Mouse (Mus musculus): Measurements from ENCODE around the gene Gm21680.
"Not testable (repeated sequence)": the region's sequence is repeated elsewhere in the genome, so short reads cannot be mapped to it uniquely, and the experiment has no call there.

GRCm38 (mm10) chr5:26007697-26008096 lies 35.2 kb upstream of the Gm21680 start:
- TF ChIP-seq CTCF (IDR thresholded peaks at IDR 0.05; ENCODE audit: low read depth, low read length); POLR2A (IDR thresholded peaks at IDR 0.05; ENCODE audit: extremely low read depth, insufficient read depth, low read length): not testable (repeated sequence)

Measured in liver, adult 2 months (tissue).